Comparison of ENCODE assay signal across 8 mouse cellular contexts in the genomic region with DNA sequence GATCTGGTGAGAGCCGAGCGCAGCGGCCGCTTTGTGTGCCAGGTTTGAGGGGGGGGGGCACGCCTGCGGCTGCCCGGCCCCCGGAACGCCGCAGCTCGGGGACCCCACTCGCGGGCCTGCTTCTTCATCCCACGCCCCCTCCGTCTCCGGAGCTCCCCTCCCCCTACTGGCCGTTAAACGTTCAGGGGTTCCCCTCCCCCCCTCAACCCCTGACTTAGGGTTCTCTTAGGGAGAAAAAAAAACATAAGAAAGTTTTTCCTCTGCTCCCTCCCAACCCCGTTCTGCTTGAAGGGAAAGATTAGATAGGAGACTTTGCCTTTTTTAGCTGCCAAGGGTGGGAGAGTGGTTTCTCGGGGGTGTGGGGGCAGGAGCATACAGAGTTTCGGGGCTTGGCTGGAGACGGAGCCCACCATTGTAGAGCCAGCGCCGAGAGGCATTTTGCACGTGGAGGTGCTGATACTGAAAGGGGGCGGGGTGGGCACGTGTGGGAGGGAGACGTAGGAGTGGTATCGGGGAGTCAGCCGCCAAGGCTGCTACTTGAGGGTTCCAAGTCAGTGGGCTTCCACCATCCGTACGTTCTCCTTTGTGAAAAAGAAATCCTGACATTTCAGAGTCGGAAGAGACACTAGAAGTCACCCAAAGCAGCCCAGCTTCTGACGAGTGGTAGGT. TPM values are rescaled to one million over a fixed set of nuclear protein-coding genes. Genes with fewer than 3 reads are reported as not detected.
DNase-seq lines count a peak whose midpoint lies in the region; ATAC-seq and TF ChIP-seq lines count a peak whose summit lies in the region.

No protein-coding gene starts in this region.

- H3K36me3 ChIP-seq in forebrain, embryonic 15.5 days: peaks cover 2% of the 10 kb centered on the region; the same call in 1 of the 2 replicates
- H3K36me3 ChIP-seq in intestine, embryonic 15.5 days: no peaks in the 10 kb centered on the region
- H3K36me3 ChIP-seq in liver, postnatal 0 days (replicated peaks; ENCODE audit: insufficient read depth, low read length): peaks cover 10% of the 10 kb centered on the region
- peaks cover 4% of the 10 kb centered on the region; the same call in 1 of the 2 replicates for H3K36me3 ChIP-seq in neural tube, embryonic 13.5 days

- TF ChIP-seq EP300 in liver, postnatal 0 days (IDR thresholded peaks at IDR 0.05; ENCODE audit: low read depth): no peak

- peak overlapping the region; percentile 98 for H3K9ac ChIP-seq in forebrain, embryonic 15.5 days (replicated peaks)
- H3K9ac ChIP-seq in intestine, embryonic 15.5 days: peak overlapping the region; percentile 93
- H3K9ac ChIP-seq in liver, postnatal 0 days (replicated peaks): peak overlapping the region; percentile 97
- H3K9ac ChIP-seq in neural tube, embryonic 13.5 days: peak overlapping the region; percentile 95

- peak overlapping the region; percentile 89 for H3K4me2 ChIP-seq in forebrain, embryonic 15.5 days (replicated peaks)
- peak overlapping the region; percentile 86 for H3K4me2 ChIP-seq in intestine, embryonic 15.5 days (replicated peaks)
- peak overlapping the region; percentile 99 for H3K4me2 ChIP-seq in liver, postnatal 0 days (ENCODE audit: low read depth, low read length)
- H3K4me2 ChIP-seq in neural tube, embryonic 13.5 days: peak overlapping the region; percentile 97

- H3K27me3 ChIP-seq in forebrain, embryonic 15.5 days: no peaks in the 10 kb centered on the region
- H3K27me3 ChIP-seq in intestine, embryonic 15.5 days (replicated peaks): no peaks in the 10 kb centered on the region
- no peaks in the 10 kb centered on the region for H3K27me3 ChIP-seq in liver, postnatal 0 days (ENCODE audit: insufficient read depth, low read length)
- H3K27me3 ChIP-seq in neural tube, embryonic 13.5 days: no peaks in the 10 kb centered on the region

- 0 out of 2 replicates have a peak, but pooled peaks have one; percentile 11 for TF ChIP-seq CTCF in liver, postnatal 0 days (IDR thresholded peaks at IDR 0.05; ENCODE audit: low read depth)

- DNase-seq in ovary, adult 18-20 months (ENCODE audit: low spot score): peak; percentile 13
- no peak for DNase-seq in ovary, postnatal 10 days (ENCODE audit: low spot score)
- peak; percentile 24 for DNase-seq in c-Kit-negative CD71-positive TER-119-positive erythroid progenitor cells, embryonic 14.5 days (ENCODE audit: low read depth, low spot score)
- peak; percentile 62 for DNase-seq in liver, postnatal 0 days
- DNase-seq in thymus, postnatal 10 days (ENCODE audit: low spot score in 2 of 2): peak; percentile 59 to 61

- H3K4me3 ChIP-seq in forebrain, embryonic 15.5 days: peak overlapping the region; percentile 100
- peak overlapping the region; percentile 96 for H3K4me3 ChIP-seq in intestine, embryonic 15.5 days (replicated peaks)
- peak overlapping the region; percentile 96 for H3K4me3 ChIP-seq in liver, postnatal 0 days (ENCODE audit: low read depth, low read length)
- peak overlapping the region; percentile 99 for H3K4me3 ChIP-seq in neural tube, embryonic 13.5 days

- WGBS in forebrain, embryonic 15.5 days: under 1% methylated on average over 34 of the region's 34 CpGs
- under 1% methylated on average over 34 of the region's 34 CpGs for WGBS in intestine, embryonic 15.5 days
- under 1% methylated on average over 34 of the region's 34 CpGs for WGBS in liver, postnatal 0 days (ENCODE audit: insufficient replicate concordance)
- under 1% methylated on average over 34 of the region's 34 CpGs for WGBS in neural tube, embryonic 13.5 days

- peaks cover 50% of the 10 kb centered on the region for H3K4me1 ChIP-seq in forebrain, embryonic 15.5 days
- peaks cover 10% of the 10 kb centered on the region for H3K4me1 ChIP-seq in intestine, embryonic 15.5 days (replicated peaks)
- H3K4me1 ChIP-seq in liver, postnatal 0 days (ENCODE audit: insufficient read depth): peaks cover 17% of the 10 kb centered on the region
- peaks cover 58% of the 10 kb centered on the region for H3K4me1 ChIP-seq in neural tube, embryonic 13.5 days (replicated peaks)

- H3K27ac ChIP-seq in forebrain, embryonic 15.5 days (replicated peaks): peak overlapping the region; percentile 97
- H3K27ac ChIP-seq in intestine, embryonic 15.5 days: peak overlapping the region; percentile 93
- peak overlapping the region; percentile 97 for H3K27ac ChIP-seq in liver, postnatal 0 days (ENCODE audit: low read depth)
- peak overlapping the region; percentile 95 for H3K27ac ChIP-seq in neural tube, embryonic 13.5 days (replicated peaks)

- H3K9me3 ChIP-seq in forebrain, embryonic 15.5 days: no peaks in the 10 kb centered on the region
- no peaks in the 10 kb centered on the region for H3K9me3 ChIP-seq in intestine, embryonic 15.5 days
- H3K9me3 ChIP-seq in liver, postnatal 0 days (ENCODE audit: low read length): no peaks in the 10 kb centered on the region
- H3K9me3 ChIP-seq in neural tube, embryonic 13.5 days: no peaks in the 10 kb centered on the region

- no peak for ATAC-seq in forebrain, embryonic 15.5 days (replicated peaks)
- ATAC-seq in intestine, embryonic 15.5 days: no peak
- ATAC-seq in liver, postnatal 0 days: no peak
- ATAC-seq in neural tube, embryonic 13.5 days (ENCODE audit: low read depth): no peak

RNA-seq across cellular contexts. Expression of a gene that starts 0.9 kb away (rescaled TPM):
- polyA plus RNA-seq in forebrain, embryonic 15.5 days (2015; fragmentation: Nextera tagmentation; extraction: Ambion mirVana): 38.5 and 43.8 TPM in 2 replicates
- polyA plus RNA-seq in intestine, embryonic 15.5 days (2015; fragmentation: Nextera tagmentation; extraction: Ambion mirVana): 21.7 and 24.2 TPM in 2 replicates
- polyA plus RNA-seq in liver, postnatal 0 days (2015; fragmentation: Nextera tagmentation; extraction: Ambion mirVana): 4.5 and 5.2 TPM in 2 replicates
- 28.1 and 33.4 TPM in 2 replicates for polyA plus RNA-seq in neural tube, embryonic 13.5 days (2015; fragmentation: Nextera tagmentation; extraction: Ambion mirVana)

RNA-seq across cellular contexts. Expression of a gene that starts 1.0 kb away (rescaled TPM):
- polyA plus RNA-seq in forebrain, embryonic 15.5 days (2015; fragmentation: Nextera tagmentation; extraction: Ambion mirVana): 34.0 and 37.7 TPM in 2 replicates
- polyA plus RNA-seq in intestine, embryonic 15.5 days (2015; fragmentation: Nextera tagmentation; extraction: Ambion mirVana): 26.3 and 30.2 TPM in 2 replicates
- polyA plus RNA-seq in liver, postnatal 0 days (2015; fragmentation: Nextera tagmentation; extraction: Ambion mirVana): 9.1 and 9.9 TPM in 2 replicates
- 31.6 and 35.8 TPM in 2 replicates for polyA plus RNA-seq in neural tube, embryonic 13.5 days (2015; fragmentation: Nextera tagmentation; extraction: Ambion mirVana)
